Mouse (Mus musculus): ENCODE measurements around the gene Lcmt1.
A peak's percentile ranks its signal among the peaks of the same experiment; 100 is the strongest.

Gene Lcmt1

DNA sequence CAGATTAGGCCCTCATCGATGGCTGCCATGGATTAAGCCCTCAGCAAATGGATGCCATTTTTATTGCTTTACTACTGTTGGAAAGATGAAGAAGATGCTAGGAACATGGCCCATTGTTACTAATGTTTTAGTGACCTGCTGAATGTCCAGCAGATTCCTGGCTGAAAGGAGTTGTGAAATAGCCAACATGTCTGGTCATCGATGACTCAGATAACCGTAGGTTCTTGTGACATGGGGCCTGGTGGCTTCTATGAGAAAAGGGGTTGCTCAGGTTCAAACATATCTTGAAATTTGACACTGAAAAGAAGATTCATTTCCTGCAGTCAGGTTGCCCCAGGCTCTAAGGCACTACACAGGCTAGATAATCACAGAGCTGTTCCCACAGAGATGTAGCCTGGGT lies 85.5 kb downstream of the Lcmt1 start:
- DNase-seq (ENCODE audit: low spot score in 2 of 2), result no peak

- DNase-seq (ENCODE audit: low spot score in 2 of 2), result no peak
Observed at GRCm38 (mm10) chr7:123458309-123458708, 88.7 kb downstream of the Lcmt1 start.

GRCm38 (mm10) chr7:123459247-123459646 lies 89.7 kb downstream of the Lcmt1 start:
- no peak for DNase-seq (ENCODE audit: low spot score in 2 of 2)

- DNase-seq (ENCODE audit: low spot score in 2 of 2), result no peak
Observed at GRCm38 (mm10) chr7:123461316-123461715, 91.7 kb downstream of the Lcmt1 start.

DNA sequence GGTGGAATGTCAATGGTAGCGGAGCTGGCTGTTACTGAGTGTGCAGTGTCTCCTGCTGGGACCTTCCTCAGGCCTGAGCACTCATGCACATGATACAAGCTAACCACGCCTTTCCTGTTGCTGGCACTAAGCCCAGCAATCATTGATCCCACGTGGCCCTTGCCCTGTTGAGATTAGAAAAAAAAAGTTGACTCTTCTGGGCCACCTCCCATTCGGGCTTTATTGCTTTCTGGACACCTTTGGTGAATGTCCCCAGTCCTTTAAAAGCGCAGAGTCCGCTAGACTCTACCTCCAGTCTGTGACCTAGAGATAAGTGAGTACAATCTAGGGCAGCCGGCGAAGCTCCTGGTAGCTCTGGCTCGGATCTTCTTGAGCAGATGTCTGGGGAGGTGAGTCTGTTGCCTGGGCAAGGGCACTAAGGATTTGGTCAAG lies 92.5 kb downstream of the Lcmt1 start, which contains the start of gene Aqp8:
Gene Aqp8, plus strand, starts transcription at position 222 of the 432 bp plus-strand sequence.
- DNase-seq (ENCODE audit: low spot score in 2 of 2), result no peak

DNA sequence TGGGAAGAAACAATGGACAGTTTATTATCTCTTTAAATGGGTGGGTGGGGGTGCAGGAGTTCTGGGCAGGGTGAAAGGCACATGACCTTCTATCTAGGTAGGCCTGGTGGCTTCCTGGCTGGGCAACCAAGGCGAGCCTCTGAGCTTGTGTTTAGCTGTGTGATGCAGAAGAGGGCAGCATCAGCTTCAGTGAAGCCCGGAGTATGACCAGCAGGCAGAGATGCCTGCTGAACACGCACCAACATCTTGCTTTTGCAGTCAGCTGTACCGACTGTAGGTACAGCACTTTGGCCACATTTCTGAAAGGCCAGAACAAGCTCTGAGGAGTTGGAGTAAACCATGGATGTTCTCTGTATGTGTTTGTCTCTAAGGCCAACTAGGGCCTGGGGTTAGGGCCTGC lies 94.0 kb downstream of the Lcmt1 start:
- DNase-seq (ENCODE audit: low spot score in 2 of 2), result no peak

- peak; percentile 11 to 58 for DNase-seq (ENCODE audit: low spot score in 2 of 2)
Observed at GRCm38 (mm10) chr7:123465692-123466387, 96.3 kb downstream of the Lcmt1 start.

GRCm38 (mm10) chr7:123467961-123468360 lies 98.4 kb downstream of the Lcmt1 start:
- no peak for DNase-seq (ENCODE audit: low spot score in 2 of 2)

Measured in thymus, postnatal 10 days (tissue).